Mouse (Mus musculus) spleen, adult 2 months (tissue): ENCODE results near the gene Olfr228.

ENCODE experiments used
- CTCF ChIP-seq: fragments of 200-500 bp; IDR thresholded peaks from 2 replicates; pipeline ENCODE4 v1.5.1; 2011; ENCODE audit warnings: mild to moderate bottlenecking, inconsistent platforms; ENCODE audit not compliant: insufficient read depth, insufficient read length, insufficient replicate concordance; ENCODE audit errors: extremely low read depth
- POLR2A ChIP-seq: fragments of 200-500 bp; IDR thresholded peaks from 2 replicates; pipeline ENCODE4 v1.6.1; 2011; ENCODE audit warnings: low read depth, low read length, inconsistent platforms

DNA sequence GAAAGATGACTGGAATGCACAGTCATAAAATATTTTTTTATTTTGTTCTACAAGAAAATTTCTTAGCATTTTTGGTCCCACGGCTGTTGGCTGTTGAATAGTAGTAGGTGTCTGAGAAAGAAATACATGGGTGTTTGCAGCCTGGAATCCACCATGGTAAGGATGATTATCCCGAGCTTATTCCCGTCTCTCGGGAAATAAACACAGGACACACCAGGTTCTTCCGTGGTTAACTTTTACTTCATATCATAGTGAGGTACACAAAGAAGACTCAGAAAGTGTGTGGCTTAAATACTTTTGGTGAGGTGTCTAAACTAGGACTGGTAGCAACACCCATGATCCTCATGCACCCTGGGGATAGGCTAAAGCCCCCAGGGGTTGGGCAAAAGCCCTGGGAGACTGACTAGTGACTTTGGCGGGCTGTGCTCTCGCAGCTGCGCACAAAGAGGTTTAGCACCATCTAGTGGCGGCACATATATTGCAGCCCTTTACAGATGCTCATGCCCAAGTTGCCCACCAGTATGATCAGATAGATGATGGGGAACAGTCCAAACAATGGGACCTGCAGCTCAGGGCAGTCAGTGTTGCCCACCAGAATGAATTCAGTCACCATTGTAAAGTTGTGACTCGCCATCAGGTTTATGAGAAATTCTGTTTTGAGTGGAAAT lies 22.6 kb downstream of the Olfr228 start:
- TF ChIP-seq POLR2A (no peak), CTCF (no peak)
